Mouse (Mus musculus): ENCODE measurements around the gene Edaradd. TPM values are rescaled to one million over a fixed set of nuclear protein-coding genes. Genes with fewer than 3 reads are reported as not detected.

Gene Edaradd
- total RNA-seq (2021): 0.14 and 0.18 TPM in 2 replicates
- long read RNA-seq: 0 reads

DNA sequence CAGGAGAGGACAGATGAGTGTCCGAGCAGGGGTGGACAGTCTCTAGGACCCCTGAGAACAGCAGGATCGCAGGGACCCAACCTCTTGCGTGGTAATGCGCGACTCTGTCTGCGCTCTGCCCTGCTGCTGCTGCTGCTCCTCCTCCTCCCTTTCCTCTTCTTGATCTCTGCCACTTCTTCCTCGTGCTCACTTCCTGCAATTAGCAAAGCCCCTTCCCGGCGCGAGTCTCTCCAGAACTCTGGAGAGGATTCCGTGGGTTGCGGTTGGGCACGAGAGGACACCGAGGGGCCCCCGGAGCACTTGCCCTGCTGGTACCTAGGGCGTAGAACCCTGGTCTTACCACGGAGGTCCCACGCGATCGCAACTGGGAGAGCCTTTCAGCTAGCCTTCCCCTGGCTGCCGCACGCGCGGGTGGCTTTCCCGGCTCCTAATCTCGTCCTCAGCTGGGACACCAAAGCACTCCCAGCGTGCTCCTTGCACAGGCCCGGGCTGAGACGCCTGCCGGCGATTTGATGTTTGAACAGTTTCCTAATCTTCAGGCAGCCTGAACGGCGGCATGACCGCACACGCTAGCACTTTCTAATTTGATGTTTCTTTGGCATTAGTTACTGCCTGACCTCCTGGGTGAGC, at the start of gene Edaradd:
Gene Edaradd, minus strand, starts transcription at position 484 of the 630 bp plus-strand sequence.
- peak; percentile 70 for DNase-seq

DNA sequence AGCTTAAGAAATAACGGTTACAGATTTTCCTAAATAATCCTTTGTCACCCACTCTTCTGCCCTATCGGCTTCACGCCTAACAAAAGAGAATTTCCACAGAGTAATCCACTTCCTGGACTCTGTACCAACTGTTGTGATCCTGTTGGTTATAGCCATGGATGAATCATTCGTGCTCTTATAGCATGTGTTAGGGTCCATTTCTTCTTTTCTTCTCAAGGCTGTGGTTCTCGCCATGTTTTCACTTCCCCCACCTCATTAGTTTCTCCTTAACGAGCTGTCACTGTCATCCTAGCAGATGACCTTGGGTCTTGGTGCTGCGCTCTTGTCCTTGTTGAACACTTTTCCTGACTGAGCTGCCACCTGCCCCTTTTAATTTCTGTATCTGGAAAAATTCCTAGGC, 49.5 kb upstream of the Edaradd start:
- no peak for DNase-seq

DNA sequence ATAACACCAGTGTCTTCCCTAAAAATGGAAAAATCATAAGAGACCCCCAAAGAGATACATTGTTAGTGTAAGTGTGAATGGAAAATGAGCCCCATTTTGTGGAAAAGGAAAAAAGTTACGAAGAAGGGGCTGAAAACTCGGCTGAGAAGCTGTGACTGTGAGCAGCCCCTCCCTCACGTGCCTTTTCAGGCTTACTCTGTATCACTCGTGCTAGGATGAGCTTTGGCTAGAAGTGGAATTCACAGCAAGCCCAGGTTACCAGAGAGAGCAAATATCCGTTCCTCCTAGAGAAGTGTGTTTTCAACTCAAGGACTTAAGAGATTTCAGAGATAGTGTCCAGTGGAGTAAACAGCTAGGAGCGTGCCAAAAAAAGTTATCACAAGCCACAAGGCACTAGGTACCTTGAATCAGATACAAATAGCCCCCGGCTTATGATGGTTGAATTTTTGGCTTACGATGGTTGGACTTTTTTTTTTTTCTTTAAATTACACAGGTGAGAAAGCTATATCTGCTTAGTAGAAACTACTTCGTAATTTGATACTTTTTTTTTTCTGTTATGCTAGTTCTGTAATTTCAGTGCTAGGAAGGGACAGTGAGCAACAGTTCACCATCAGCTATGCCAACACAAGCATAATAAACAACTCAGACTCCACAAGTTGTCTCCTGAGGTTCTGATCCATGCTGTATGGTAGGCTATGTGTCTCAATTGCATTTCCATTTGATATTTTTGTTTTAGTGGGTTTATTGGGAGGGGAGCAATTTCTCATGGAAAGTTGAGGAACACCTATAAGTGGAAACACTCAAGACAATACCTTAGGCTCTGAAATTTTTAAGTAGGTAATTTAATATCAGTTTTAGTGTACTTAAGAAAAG, 48.6 kb upstream of the Edaradd start:
- no peak for DNase-seq

DNA sequence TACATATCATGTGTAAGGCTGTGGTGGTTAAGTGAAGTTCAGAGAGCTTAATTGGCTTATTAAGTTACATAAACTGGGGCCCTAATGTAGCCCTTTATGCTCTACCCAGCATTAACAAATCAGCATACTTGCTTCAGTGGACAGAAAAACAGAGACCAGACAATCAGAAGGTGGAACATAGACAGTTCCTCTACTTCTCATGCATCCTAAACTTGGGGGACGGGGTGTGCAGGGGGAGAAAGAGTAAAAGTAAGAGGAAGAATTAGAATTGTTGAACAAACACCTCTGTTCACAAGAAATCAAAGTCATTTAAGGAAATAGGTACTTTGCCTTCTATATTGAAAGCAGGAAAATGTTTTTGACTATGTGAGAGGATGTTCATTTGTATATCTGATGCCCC, 47.7 kb upstream of the Edaradd start:
- DNase-seq: no peak

DNA sequence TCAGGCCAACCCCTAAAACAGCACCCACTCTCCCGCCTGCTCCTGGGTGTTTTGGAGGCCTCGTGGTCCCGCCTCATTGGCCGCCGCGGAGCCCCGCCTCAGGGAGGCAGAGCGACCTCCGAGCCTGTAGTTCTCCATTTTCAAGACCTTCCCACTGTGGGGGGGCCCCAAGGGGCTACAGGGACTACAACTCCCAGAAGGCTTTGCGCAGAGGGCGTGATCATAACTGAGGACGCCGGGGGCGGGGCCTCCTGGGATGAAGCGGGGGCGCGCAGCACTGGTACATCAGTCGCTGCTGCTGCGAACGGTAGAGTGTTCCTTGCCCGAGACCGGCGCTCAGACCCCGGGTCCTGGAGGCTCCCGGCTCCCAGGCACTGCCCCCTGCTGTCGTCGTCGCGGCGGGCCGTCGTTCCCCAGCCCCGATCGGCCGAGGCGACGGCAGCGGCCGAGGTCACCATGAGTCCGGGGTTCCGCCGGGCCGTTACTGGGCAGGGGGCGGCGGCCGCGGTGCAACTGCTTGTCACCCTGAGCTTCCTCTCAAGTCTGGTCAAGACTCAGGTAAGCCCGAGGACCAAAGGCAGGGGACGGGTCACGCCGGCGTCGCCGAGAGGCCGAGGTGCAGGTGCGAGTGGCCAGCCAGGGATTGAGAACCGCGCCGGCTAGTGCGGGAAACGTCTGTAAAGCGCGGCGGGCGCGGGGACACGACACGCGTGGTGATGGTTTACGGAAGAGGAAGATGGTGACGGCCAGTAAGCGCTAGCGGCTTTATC, 45.6 kb upstream of the Edaradd start, which contains the start of gene Ero1lb:
Gene Ero1lb, plus strand, starts transcription at position 254 of the 770 bp plus-strand sequence.
- DNase-seq: peak; percentile 98

DNA sequence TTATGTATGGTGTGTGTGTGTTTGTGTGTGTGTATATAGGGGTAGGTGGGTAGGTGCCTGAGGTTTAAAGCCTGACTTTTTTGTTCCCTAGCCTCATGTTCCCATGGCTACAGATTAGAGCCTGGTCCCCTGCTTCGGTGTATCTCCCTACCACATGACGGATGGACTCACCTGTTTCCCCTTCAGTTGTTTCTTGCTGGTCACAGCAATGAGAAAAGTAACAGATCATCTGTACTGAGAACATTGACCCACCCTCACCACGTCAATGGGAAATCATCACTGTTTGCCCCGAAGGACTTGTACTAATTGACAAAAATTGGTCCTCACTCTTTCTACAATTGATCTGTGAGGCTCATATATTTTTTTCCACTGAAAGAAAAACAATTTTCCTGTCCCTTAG, 42.0 kb upstream of the Edaradd start:
- no peak for DNase-seq

DNA sequence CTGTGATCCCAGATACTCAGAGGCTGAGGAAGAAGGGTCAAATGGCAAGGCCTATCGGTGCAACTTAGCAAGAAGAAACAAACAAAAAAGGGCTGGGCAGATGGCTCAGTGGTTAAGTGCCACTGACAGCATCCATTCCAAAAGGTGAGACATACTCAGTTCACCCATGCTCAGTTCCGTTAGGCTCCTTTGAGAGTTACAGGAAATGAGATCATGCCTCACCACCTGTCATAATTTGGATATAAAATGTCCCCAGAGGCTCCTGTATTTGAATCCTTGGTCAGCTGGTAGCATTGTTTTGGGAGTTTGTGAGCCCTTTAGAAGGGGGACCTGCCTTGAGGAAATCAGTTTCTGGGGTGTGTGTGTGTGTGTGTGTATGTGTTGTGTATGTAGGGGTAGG, 41.5 kb upstream of the Edaradd start:
- DNase-seq: no peak

DNA sequence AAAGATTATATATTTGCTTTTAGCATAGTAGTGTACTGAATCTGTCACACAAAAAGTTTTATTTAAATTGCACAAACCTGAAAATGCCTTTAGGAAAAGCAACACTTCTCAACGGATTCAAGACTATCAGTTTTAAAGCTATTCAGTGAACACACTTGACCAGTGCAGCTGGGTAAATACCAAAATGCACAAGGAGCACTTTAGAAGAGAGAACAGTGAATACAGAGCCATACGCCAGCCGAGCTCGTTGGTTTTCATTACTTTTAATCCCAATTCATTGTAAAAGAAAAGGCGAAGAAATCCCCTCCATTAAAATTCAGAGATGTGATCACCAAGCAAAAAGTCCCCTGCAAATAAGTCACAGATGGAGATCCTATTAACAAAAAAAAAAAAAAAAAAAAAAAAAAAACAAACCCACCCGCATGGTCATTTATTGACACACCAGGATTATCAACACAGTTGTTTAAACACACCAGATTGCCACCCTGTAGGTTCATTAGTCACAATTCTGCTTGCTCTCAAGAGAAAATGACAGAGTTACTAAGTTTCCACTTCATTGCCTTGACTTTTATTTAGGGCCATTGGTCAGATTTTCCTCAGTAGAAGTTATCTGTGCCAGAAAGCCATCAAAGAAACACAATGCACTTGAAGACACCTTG, 39.4 kb upstream of the Edaradd start:
- DNase-seq: no peak

DNA sequence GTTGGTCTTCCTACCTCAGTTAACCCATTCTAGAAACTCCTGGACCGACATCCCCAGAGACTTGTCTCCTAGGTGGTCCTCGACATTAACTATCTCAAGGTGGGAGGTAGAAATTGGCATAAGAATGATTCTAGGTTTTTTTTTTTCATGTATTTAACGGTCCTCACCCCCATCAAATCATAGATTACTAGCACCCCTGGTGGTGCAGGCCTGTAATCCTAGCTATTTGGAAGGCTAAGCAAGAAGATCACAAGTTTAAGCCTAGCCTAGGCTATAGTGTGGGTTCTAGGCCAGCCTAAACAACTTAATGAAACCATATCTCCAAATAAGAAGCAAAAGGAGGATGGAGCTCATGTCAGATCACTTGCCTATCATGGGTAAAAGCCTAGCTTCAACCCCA, 38.8 kb upstream of the Edaradd start:
- DNase-seq: no peak

DNA sequence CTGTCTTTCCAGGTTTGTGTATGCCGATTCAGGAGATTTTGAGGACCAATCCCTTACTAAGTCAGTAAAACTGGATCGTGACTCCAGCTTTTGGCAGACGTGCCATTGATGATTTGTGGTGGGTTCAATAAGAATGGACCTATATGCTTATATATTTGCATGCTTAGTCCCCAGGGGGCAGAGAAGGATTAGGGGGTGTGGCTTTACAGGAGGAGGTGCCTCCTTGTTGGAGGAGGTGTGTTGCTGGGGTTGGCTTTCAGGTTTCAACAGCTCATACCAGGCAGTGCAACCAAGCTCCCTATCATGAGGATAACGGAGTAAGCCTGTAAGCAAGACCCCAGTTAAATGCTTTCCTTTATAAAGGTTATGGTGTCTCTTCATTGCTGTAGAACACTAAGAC, 34.0 kb upstream of the Edaradd start:
- DNase-seq: no peak

DNA sequence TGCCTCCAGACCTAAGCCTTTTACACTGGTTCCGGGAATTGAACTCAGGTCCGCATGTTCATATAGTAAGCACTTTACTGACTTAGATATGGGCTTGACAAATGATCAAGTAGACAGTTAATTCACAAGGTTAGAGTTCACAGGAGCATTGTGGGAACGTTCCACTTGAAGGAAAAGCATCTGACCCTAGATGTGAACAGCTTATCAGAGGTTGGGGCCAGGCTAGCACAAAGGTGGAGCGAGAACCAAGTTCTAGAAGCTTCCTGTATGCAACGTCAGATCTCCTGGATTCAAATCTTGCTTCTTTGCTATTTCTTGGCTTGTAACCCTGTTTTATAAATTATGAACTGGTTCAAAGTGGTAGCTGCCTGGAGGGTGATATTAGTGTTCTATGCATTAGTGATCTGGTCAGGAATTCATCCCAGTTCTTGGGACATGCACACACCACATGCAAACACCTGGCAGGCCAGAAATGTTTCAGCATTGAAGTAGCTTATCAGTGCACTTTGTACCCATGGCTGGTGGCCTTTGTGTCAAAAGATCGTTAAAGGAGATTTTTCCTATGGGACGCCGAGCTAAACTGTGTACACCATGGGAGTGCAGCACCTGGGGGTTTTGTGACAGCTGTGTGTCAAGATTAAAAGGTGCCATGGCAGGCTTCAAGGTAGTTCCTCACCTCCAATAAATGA, 23.8 kb upstream of the Edaradd start:
- DNase-seq: no peak

DNA sequence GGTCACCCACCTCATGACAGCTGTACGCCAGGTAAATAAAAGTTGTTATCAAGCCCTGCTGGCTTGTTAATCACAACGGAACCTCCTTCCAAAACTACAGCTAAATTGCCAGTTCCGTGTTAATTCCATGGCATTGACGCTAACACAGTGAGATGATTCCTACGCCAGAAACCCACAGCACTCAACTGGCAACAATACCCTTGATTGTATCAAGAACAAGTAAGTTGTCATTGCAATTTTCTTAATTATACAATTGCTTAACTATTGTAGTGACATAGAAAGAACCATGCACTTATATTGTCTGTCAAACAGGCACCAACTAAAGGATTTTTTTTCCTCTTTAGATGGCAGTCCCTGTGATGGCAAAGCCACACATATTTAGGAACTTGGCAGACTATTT, 23.0 kb upstream of the Edaradd start:
- DNase-seq: no peak

DNA sequence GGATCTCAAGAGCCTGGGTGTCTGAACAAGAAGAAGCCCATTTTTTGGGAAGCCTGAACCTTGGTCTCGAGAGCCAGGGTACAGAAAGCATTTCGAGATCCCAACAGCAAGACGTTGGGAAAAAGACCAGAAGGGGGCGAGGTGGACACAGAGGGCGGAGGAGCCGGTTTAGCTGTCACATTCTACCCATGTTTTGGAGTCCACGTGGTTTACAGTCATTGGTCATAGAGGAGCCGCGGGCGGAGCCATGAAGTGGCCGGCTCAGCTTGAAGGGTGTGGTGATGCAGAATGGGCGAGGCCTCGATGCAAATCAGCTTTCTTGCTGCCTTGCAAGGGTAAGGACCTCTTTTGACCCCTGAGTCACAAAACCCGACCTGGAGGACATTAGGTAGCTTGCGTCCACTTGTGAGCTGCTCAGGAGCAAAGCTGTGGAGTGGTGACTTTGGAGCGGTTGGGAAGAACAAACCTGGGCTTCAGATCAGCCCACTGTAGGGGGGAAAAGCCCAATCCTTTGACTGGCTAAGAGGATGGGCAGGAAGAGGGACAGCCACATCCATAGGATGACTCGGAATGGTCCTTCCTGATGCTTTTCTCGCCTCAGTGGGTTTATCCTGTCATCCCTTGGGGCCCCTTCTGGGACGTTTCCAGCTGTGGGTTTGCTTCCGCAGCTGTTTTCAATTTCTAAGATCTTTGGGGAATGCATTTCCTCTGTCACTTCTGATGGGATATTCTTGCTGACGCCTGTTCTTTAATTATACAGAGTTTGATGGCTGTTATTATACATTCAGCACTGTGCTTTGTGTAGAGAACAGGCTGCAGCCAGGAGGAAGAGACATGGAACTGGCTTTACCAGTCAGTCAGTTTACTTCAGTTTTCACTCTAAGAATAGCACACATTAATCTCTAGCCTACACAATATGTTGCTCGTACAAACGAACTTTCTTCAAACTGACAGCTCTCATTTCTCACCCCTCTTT, 22.1 kb upstream of the Edaradd start:
- DNase-seq: peak; percentile 59

DNA sequence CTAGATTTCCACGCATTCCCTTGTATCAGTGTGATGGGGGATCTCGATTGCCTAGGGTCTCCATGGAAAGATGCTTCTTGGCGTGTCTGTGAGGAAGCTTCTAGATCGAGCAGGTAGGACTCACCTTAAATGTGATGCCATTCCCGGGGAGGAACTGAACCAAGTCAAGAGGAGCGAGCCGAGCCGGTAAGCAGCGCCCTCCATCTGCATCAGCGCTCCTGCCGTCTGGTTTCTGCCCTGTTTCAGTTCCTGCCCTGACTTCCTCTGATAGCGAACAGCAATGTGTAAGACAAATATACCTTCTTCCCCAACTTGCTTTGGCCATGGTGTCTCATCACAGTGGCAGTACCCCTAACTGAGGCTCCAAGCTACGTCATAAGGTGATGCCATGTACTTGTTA, 19.9 kb upstream of the Edaradd start:
- no peak for DNase-seq

DNA sequence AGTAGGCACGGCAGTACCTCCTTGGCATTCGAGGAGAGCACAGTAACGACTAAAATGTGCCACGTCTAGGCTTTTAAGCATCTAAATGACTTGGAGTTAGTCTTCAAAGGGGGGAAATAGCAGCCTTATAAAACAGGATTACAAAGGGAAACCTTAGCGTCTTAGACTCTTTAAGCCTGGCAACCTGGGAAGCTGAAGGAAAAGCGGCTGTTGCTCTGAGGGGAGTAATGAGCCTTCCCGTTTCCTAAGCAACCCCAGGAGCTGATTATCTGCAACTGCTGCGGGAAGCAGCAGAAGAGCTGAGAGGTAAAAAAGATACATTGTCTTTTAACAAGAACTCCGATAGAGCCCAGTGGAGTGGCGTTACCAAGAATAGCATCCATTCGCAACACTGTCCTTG, 19.5 kb upstream of the Edaradd start:
- no peak for DNase-seq

DNA sequence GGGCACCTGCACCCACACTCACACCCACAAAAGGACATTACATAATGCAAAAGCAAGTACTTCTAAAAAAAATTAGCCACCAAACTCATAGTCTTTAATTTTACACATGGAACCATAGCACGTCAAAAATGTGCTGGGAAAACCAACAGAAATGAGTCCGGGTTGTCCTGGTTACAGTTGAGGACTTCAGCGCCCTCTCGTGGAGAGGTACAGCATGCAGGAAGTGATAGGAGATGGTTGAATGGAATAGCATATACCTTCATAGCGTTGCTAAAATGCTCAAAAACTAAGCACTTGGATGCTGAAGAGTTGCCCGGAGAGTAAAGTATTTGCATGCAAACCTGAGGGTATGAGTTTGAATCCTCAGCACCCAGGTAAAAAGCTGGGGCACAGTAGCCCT, 17.7 kb upstream of the Edaradd start:
- DNase-seq: peak; percentile 59

DNA sequence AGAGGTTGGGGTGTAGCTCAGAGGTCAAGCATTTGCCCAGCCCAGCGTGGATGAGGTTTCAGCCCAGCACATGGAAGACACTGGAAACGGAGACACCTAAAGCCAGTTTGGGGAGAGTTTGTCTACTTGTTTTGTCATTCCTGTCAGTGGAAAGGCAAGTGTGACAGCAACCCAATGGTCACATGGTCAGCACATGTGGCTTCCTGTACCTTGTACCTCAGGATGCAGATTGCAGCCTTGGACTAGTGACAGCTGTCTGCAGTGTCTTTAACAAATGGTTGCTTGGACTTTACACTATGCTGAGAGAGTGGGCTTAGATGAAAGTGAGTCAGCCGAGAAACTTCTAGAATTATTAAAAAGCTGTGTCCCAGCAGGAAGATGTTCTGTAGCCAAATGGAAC, 14.4 kb upstream of the Edaradd start:
- DNase-seq: no peak

DNA sequence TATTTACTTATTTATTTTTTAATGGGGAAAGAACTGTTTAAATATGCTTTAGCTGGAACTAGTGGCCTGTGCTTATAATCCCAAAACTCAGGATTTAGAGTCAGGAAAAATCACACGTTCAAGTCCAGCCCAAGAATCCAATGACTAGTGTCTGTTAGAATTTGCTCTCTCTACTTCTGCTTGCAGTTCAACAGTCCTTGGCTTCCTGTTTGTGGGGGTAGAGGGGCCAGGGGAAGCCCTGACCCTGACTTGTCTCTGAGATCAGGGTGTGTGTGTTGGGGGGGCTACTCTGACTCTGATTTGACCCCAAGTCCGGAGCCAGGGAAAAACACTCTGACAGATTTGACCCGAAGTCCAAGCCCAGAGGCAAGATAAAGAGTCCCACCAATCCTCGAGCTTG, 5.4 kb upstream of the Edaradd start:
- no peak for DNase-seq

DNA sequence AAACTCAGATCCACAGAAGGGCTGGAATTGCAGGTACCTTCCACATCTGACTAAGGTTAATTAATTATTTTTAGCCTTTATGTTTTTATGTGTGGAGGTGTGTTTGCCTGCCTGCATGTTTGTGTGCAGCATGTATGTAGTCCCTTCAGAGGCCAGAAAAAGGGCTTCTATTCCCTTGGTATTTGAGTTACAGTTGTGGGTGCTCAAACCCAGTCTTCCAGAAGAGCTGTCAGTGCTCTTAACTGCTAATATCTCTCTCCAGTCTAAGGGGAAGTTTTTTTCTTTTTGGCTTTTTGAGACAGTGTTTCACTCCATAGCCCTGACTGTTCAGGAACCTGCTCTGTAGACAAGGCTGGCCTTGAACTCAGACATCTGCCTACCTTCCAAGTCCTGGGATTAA, 2.1 kb upstream of the Edaradd start:
- DNase-seq: no peak

DNA sequence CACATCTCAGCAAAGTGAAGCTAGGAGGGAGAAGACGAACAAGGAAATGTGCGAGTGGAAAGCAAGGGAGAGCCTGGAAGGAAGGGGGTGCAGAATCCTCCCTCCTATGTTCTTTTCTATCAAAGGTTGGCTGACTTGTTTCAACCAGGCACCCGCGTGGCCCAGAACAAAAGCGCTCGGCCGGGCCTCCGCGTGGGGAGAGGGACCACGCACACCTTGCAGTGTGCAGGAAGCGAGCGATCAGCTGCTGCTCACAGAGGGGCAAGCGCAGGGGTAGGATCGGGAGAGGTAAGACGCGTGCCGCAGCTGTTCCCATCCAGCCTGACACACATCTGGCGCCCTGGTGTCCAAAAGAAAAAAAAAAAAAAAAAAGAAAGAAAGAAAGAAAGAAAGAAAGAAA, 867 bp downstream of the Edaradd start:
- no peak for DNase-seq
